Mouse (Mus musculus) ES-E14 (cell line): ENCODE results near the gene Mapk14.

Experiments used
- CHD2 ChIP-seq: IDR thresholded peaks from 2 replicates; pipeline ENCODE4 v1.6.1; 2014; ENCODE audit warnings: mild to moderate bottlenecking, low read depth, low read length, inconsistent platforms
- HCFC1 ChIP-seq: IDR thresholded peaks from 2 replicates; pipeline ENCODE4 v1.6.1; 2012; ENCODE audit warnings: low read length, inconsistent platforms, borderline replicate concordance; ENCODE audit not compliant: insufficient read depth
- MAFK ChIP-seq: IDR thresholded peaks from 2 replicates; pipeline ENCODE4 v1.6.1; 2014; ENCODE audit warnings: mild to moderate bottlenecking, low read depth, low read length, inconsistent platforms; ENCODE audit not compliant: insufficient read depth
- ZNF384 ChIP-seq: IDR thresholded peaks from 2 replicates; pipeline ENCODE4 v1.6.1; 2012; ENCODE audit warnings: low read depth, low read length, inconsistent platforms

GRCm38 (mm10) chr17:28766781-28767515 lies 75.8 kb downstream of the Mapk14 start:
- TF ChIP-seq ZNF384 = no peak
- TF ChIP-seq CHD2 = no peak
- no peak for TF ChIP-seq HCFC1
- no peak for TF ChIP-seq MAFK
